ENCODE assay signal across 18 mouse cellular contexts in genomic region chr5:8898246-8898645, GRCm38 (mm10).
"Had no signal": no experiment of that assay in that cellular context is flagged by ENCODE, and none has a peak within 500 bp of the region (broad histone marks: within the 10 kb centered on the region; RNA-seq: fewer than 3 reads in every experiment).

No protein-coding gene starts in this region.

- DNase-seq: lung, adult 2 months; lung, postnatal 14 days; lung, postnatal 36 days; right cerebral cortex, postnatal 14 days; thymus, adult 2 months; thymus, postnatal 25 days; thymus, postnatal 4 days had no signal

- H3K4me3 ChIP-seq: lung, embryonic 15.5 days; megakaryocyte, embryonic 14.5 days; midbrain, embryonic 13.5 days; midbrain, embryonic 15.5 days; myocyte; neural tube, embryonic 13.5 days; stomach, embryonic 15.5 days had no signal

- H3K27ac ChIP-seq: lung, embryonic 15.5 days; macrophage; midbrain, embryonic 13.5 days; midbrain, embryonic 15.5 days; neural tube, embryonic 13.5 days; stomach, embryonic 15.5 days; stomach, postnatal 0 days had no signal

- H3K27me3 ChIP-seq: midbrain, embryonic 15.5 days; stomach, embryonic 15.5 days had no signal

- H3K36me3 ChIP-seq: lung, embryonic 15.5 days; midbrain, embryonic 13.5 days; midbrain, embryonic 15.5 days; neural tube, embryonic 13.5 days; stomach, embryonic 15.5 days had no signal

- H3K4me1 ChIP-seq: stomach, embryonic 15.5 days had no signal

- ATAC-seq: lung, postnatal 0 days; midbrain, embryonic 13.5 days; midbrain, embryonic 15.5 days had no signal

- H3K9ac ChIP-seq: lung, embryonic 15.5 days; midbrain, embryonic 13.5 days; midbrain, embryonic 15.5 days; neural tube, embryonic 13.5 days; stomach, embryonic 15.5 days had no signal

- H3K9me3 ChIP-seq: lung, embryonic 15.5 days; megakaryocyte, embryonic 14.5 days; midbrain, embryonic 13.5 days; midbrain, embryonic 15.5 days; neural tube, embryonic 13.5 days; stomach, embryonic 15.5 days had no signal

- H3K4me2 ChIP-seq: lung, embryonic 15.5 days; midbrain, embryonic 11.5 days; midbrain, embryonic 13.5 days; midbrain, embryonic 15.5 days; neural tube, embryonic 13.5 days; stomach, embryonic 15.5 days had no signal
